Mouse (Mus musculus) MEL (cell line): ENCODE data around the gene Nagk. TPM values are rescaled to one million over a fixed set of nuclear protein-coding genes. Genes with fewer than 3 reads are reported as not detected.

Source experiments
- DNase-seq: peaks from one replicate; pipeline ENCODE4 v3.0.0; 2011; ENCODE audit warnings: low read depth, low spot score
- H3K27ac ChIP-seq: 2 replicates; pipeline ENCODE4 v1.5.1; 2012; ENCODE audit warnings: low read depth, mild to moderate bottlenecking, control low read depth, low read length, moderate library complexity; ENCODE audit not compliant: control insufficient read depth
- H3K27me3 ChIP-seq, 2 experiments: fragments of 150-350 bp in 1 of 2; sonication (generic) in 1 of 2; 2 replicates each; pipeline ENCODE4 v1.6.1; 2012; ENCODE audit warnings: low read length in 2 of 2, mild to moderate bottlenecking in 2 of 2, improper control_type of control experiment in 1 of 2, moderate library complexity in 1 of 2; ENCODE audit not compliant: insufficient read depth in 2 of 2, control insufficient read depth in 1 of 2
- H3K36me3 ChIP-seq, 2 experiments: 2 replicates each; pipeline ENCODE4 v1.6.1; 2012 to 2014; ENCODE audit warnings: low read length in 2 of 2, improper control_type of control experiment in 1 of 2, inconsistent platforms in 1 of 2, mild to moderate bottlenecking in 1 of 2; ENCODE audit not compliant: insufficient read depth in 2 of 2, control insufficient read depth in 1 of 2
- H3K4me1 ChIP-seq, 2 experiments: fragments of 150-350 bp in 1 of 2; sonication (generic) in 1 of 2; 2 replicates each; pipeline ENCODE4 v1.6.1; 2012; ENCODE audit warnings: low read length in 2 of 2, improper control_type of control experiment in 1 of 2, mild to moderate bottlenecking in 1 of 2; ENCODE audit not compliant: insufficient read depth in 2 of 2, control insufficient read depth in 1 of 2
- H3K4me3 ChIP-seq, 2 experiments: fragments of 150-350 bp in 1 of 2; sonication (generic) in 1 of 2; 2 replicates each; pipeline ENCODE4 v1.5.1; 2012; ENCODE audit warnings: low read depth in 2 of 2, low read length in 2 of 2, mild to moderate bottlenecking in 2 of 2, moderate library complexity in 2 of 2, control low read depth in 1 of 2, improper control_type of control experiment in 1 of 2; ENCODE audit not compliant: control insufficient read depth in 1 of 2, insufficient read depth in 1 of 2
- H3K79me2 ChIP-seq: 2 replicates; pipeline ENCODE4 v1.6.1; 2012; ENCODE audit warnings: mild to moderate bottlenecking, low read length, moderate library complexity; ENCODE audit not compliant: control insufficient read depth, poor library complexity, insufficient read depth
- H3K9ac ChIP-seq: 2 replicates; pipeline ENCODE4 v1.6.1; 2012; ENCODE audit warnings: low read depth, mild to moderate bottlenecking, control low read depth, low read length, moderate library complexity; ENCODE audit not compliant: control insufficient read depth, poor library complexity, severe bottlenecking
- H3K9me3 ChIP-seq: fragments of 150-350 bp; sonication (generic); replicated peaks from 2 replicates; pipeline ENCODE4 v1.6.1; 2012; ENCODE audit warnings: mild to moderate bottlenecking, low read length, improper control_type of control experiment, moderate library complexity; ENCODE audit not compliant: insufficient read depth
- BHLHE40 ChIP-seq: IDR thresholded peaks from 2 replicates; pipeline ENCODE4 v1.6.1; 2012; ENCODE audit warnings: low read depth, mild to moderate bottlenecking, inconsistent platforms, low read length, improper control_type of control experiment, borderline replicate concordance
- CHD1 ChIP-seq: IDR thresholded peaks from 2 replicates; pipeline ENCODE4 v1.6.1; 2012; ENCODE audit warnings: low read depth, mild to moderate bottlenecking, inconsistent platforms, low read length, improper control_type of control experiment
- CHD2 ChIP-seq: IDR thresholded peaks from 2 replicates; pipeline ENCODE4 v1.6.1; 2011; ENCODE audit warnings: low read length, improper control_type of control experiment
- CTCF ChIP-seq, 3 experiments: IDR thresholded peaks in 2 of 3; conservative IDR thresholded peaks in 1 of 3; 2 replicates each; pipeline ENCODE4 v1.5.1; 2011 to 2012; ENCODE audit warnings: low read length in 3 of 3, low read depth in 2 of 3, mild to moderate bottlenecking in 2 of 3, improper control_type of control experiment in 1 of 3, inconsistent platforms in 1 of 3, mixed read lengths in 1 of 3, moderate library complexity in 1 of 3; ENCODE audit not compliant: control insufficient read depth in 1 of 3, insufficient read depth in 1 of 3, poor library complexity in 1 of 3, severe bottlenecking in 1 of 3
- EP300 ChIP-seq, 2 experiments: IDR thresholded peaks; 2 replicates each; pipeline ENCODE4 v1.6.1; 2011; ENCODE audit warnings: improper control_type of control experiment in 2 of 2, low read length in 2 of 2, low read depth in 1 of 2, mild to moderate bottlenecking in 1 of 2
- ETS1 ChIP-seq: IDR thresholded peaks from 2 replicates; pipeline ENCODE4 v1.6.1; 2012; ENCODE audit warnings: low read depth, mild to moderate bottlenecking, inconsistent platforms, low read length, improper control_type of control experiment, moderate library complexity
- GABPA ChIP-seq: IDR thresholded peaks from 2 replicates; pipeline ENCODE4 v1.6.1; 2012; ENCODE audit warnings: low read depth, mild to moderate bottlenecking, inconsistent platforms, low read length, improper control_type of control experiment, moderate library complexity
- GATA1 ChIP-seq: IDR thresholded peaks from 2 replicates; pipeline ENCODE4 v1.6.1; 2011; ENCODE audit warnings: low read depth, low read length, improper control_type of control experiment
- JUND ChIP-seq: IDR thresholded peaks from 2 replicates; pipeline ENCODE4 v1.6.1; 2011; ENCODE audit warnings: low read depth, mild to moderate bottlenecking, improper control_type of control experiment, low read length
- KAT2A ChIP-seq: conservative IDR thresholded peaks from 2 replicates; pipeline ENCODE4 v1.6.1; 2012; ENCODE audit warnings: low read depth, low read length, improper control_type of control experiment, inconsistent platforms
- MAFK ChIP-seq: IDR thresholded peaks from 2 replicates; pipeline ENCODE4 v1.6.1; 2011; ENCODE audit warnings: low read depth, mild to moderate bottlenecking, low read length, improper control_type of control experiment, borderline replicate concordance
- MYB ChIP-seq: IDR thresholded peaks from 2 replicates; pipeline ENCODE4 v1.6.1; 2011; ENCODE audit warnings: mild to moderate bottlenecking, low read depth, low read length, improper control_type of control experiment
- MYC ChIP-seq: IDR thresholded peaks from 2 replicates; pipeline ENCODE4 v1.6.1; 2011; ENCODE audit warnings: low read depth, mild to moderate bottlenecking, low read length, improper control_type of control experiment, moderate library complexity
- POLR2A ChIP-seq, 2 experiments: IDR thresholded peaks; 2 replicates each; pipeline ENCODE4 v1.6.1; 2011 to 2012; ENCODE audit warnings: low read length in 2 of 2, mild to moderate bottlenecking in 2 of 2, control low read depth in 1 of 2, improper control_type of control experiment in 1 of 2, low read depth in 1 of 2, moderate library complexity in 1 of 2; ENCODE audit not compliant: control insufficient read depth in 1 of 2, insufficient read depth in 1 of 2, poor library complexity in 1 of 2
- POLR2AphosphoS2 ChIP-seq: IDR thresholded peaks from 2 replicates; pipeline ENCODE4 v1.6.1; 2011; ENCODE audit warnings: low read length, improper control_type of control experiment
- RCOR1 ChIP-seq: IDR thresholded peaks from 2 replicates; pipeline ENCODE4 v1.6.1; 2012; ENCODE audit warnings: low read depth, mild to moderate bottlenecking, inconsistent platforms, low read length, improper control_type of control experiment
- TAL1 ChIP-seq: IDR thresholded peaks from 2 replicates; pipeline ENCODE4 v1.6.1; 2012; ENCODE audit warnings: mild to moderate bottlenecking, inconsistent platforms, low read length, moderate library complexity, mixed read lengths
- TBP ChIP-seq: IDR thresholded peaks from 2 replicates; pipeline ENCODE4 v1.8.0; 2011; ENCODE audit warnings: low read depth, low read length, improper control_type of control experiment
- TCF12 ChIP-seq: IDR thresholded peaks from 2 replicates; pipeline ENCODE4 v1.6.1; 2014; ENCODE audit warnings: low read depth, mild to moderate bottlenecking, inconsistent platforms, low read length, improper control_type of control experiment, moderate library complexity
- UBTF ChIP-seq: IDR thresholded peaks from 2 replicates; pipeline ENCODE4 v1.6.1; 2012; ENCODE audit warnings: low read depth, mild to moderate bottlenecking, inconsistent platforms, low read length, improper control_type of control experiment, moderate library complexity, borderline replicate concordance; ENCODE audit not compliant: insufficient read depth
- ZC3H11A ChIP-seq: IDR thresholded peaks from 2 replicates; pipeline ENCODE4 v1.6.1; 2012; ENCODE audit warnings: low read depth, mild to moderate bottlenecking, inconsistent platforms, low read length, improper control_type of control experiment
- ZKSCAN1 ChIP-seq: IDR thresholded peaks from 2 replicates; pipeline ENCODE4 v1.6.1; 2012; ENCODE audit warnings: low read depth, mild to moderate bottlenecking, inconsistent platforms, low read length, improper control_type of control experiment, moderate library complexity
- ZMIZ1 ChIP-seq: IDR thresholded peaks from 2 replicates; pipeline ENCODE4 v1.6.1; 2012; ENCODE audit warnings: low read depth, mild to moderate bottlenecking, inconsistent platforms, low read length, improper control_type of control experiment, moderate library complexity
- polyA plus RNA-seq, 2 experiments: library from polyadenylated mRNA; stranded (reverse) in 1 of 2; unstranded in 1 of 2; fragments of >175 nt in 1 of 2; fragments of >200 nt in 1 of 2; gene quantifications; 2 replicates each; pipeline versions ENCODE4 v1.2.1 to v1.2.4; 2012; ENCODE audit warnings: low replicate concordance in 2 of 2, low read depth in 1 of 2; ENCODE audit not compliant: insufficient read length in 2 of 2, insufficient read depth in 1 of 2, missing spikeins in 1 of 2
- total RNA-seq: library from RNA; depleted of rRNA; stranded (reverse); fragments of 300-350 nt; gene quantifications from 2 replicates; pipeline ENCODE4 v1.2.3, GENCODE M21; 2012

The Nagk gene
- total and polyA plus RNA-seq, 3 experiments = 3.6 to 6.3 TPM; not detected in 1

GRCm38 (mm10) chr6:83794760-83795296 is at the start of gene Nagk (continued):
- no peak for TF ChIP-seq UBTF
- TF ChIP-seq MYB = no peak
- no peak for TF ChIP-seq EP300 (IDR thresholded peaks at IDR 0.05; ENCODE audit: low read depth in 1 of 2, low read length in 2 of 2)
- no peak; the same call in 1 of the 2 replicates for TF ChIP-seq KAT2A

GRCm38 (mm10) chr6:83745466-83745865 is 49.3 kb upstream of the Nagk start:
- Histone ChIP-seq H3K4me3 (no peak overlapping the region), H3K36me3 (no peaks in the 10 kb centered on the region), H3K79me2 (no peaks in the 10 kb centered on the region), H3K9me3 (no peaks in the 10 kb centered on the region), H3K4me1 (no peaks in the 10 kb centered on the region; a peak in 1 of 4 replicates), H3K27ac (no peak overlapping the region), H3K9ac (no peak overlapping the region), H3K27me3 (no peaks in the 10 kb centered on the region; a peak in 1 of 4 replicates)
- no peak for DNase-seq
- TF ChIP-seq CHD2 (no peak), ZKSCAN1 (no peak), RCOR1 (no peak), BHLHE40 (no peak), JUND (no peak), MAFK (no peak), ZMIZ1 (no peak), POLR2AphosphoS2 (no peak), EP300 (IDR thresholded peaks at IDR 0.05; ENCODE audit: low read depth in 1 of 2, low read length in 2 of 2) (no peak), GABPA (no peak), KAT2A (no peak), POLR2A (IDR thresholded peaks at IDR 0.05; ENCODE audit: control insufficient read depth in 1 of 2, insufficient read depth in 1 of 2, low read depth in 1 of 2, low read length in 2 of 2, poor library complexity in 1 of 2) (no peak), ZC3H11A (no peak)

GRCm38 (mm10) chr6:83749286-83749685 is 45.5 kb upstream of the Nagk start:
- no peaks in the 10 kb centered on the region for H3K9me3 ChIP-seq
- no peaks in the 10 kb centered on the region; a peak in 2 of 4 replicates for H3K27me3 ChIP-seq
- no peak overlapping the region for H3K4me3 ChIP-seq
- DNase-seq = no peak
- H3K9ac ChIP-seq = no peak overlapping the region
- H3K36me3 ChIP-seq = no peaks in the 10 kb centered on the region
- TF ChIP-seq TCF12 (no peak), CTCF (IDR thresholded peaks at IDR 0.05 in 2 of 3, conservative IDR thresholded peaks at IDR 0.05 in 1 of 3; ENCODE audit: control insufficient read depth in 1 of 3, insufficient read depth in 1 of 3, low read depth in 2 of 3, low read length in 3 of 3, poor library complexity in 1 of 3, severe bottlenecking in 1 of 3) (no peak), ZC3H11A (no peak), TBP (no peak), TAL1 (no peak), RCOR1 (no peak), ETS1 (no peak), GATA1 (no peak), MYC (no peak), ZKSCAN1 (no peak), KAT2A (no peak), CHD1 (no peak)
- TF ChIP-seq, all 39 proteins: peak for 0
- no peaks in the 10 kb centered on the region for H3K79me2 ChIP-seq
- no peak overlapping the region for H3K27ac ChIP-seq
- no peaks in the 10 kb centered on the region; a peak in 1 of 4 replicates for H3K4me1 ChIP-seq
